Mouse (Mus musculus) megakaryocyte, adult 5-6 weeks (primary cell): ENCODE results near the gene Pip5k1b. TPM values are rescaled to one million over a fixed set of nuclear protein-coding genes. Genes with fewer than 3 reads are reported as not detected.

Experiments
- ATAC-seq: 2 replicates; pipeline ENCODE4 v1.8.0; 2016; ENCODE audit warnings: mild to moderate bottlenecking, inconsistent platforms; ENCODE audit not compliant: poor library complexity, severe bottlenecking
- total RNA-seq, 2 experiments: library from RNA; stranded (forward) in 1 of 2; stranded (reverse) in 1 of 2; fragments of 153-499, 151-499 nt in 1 of 2; fragments of 221-1000, 200-1000 nt in 1 of 2; gene quantifications; 2 replicates each; pipeline versions ENCODE4 v1.2.3 to v1.2.4; 2015 to 2017

The Pip5k1b gene
- total RNA-seq, 2 experiments from 2014 or later: 4.4 to 4.9 TPM

GRCm38 (mm10) chr19:24314676-24315075 lies 241.0 kb downstream of the Pip5k1b start:
- ATAC-seq: no peak

GRCm38 (mm10) chr19:24312556-24313342 lies 242.9 kb downstream of the Pip5k1b start:
- ATAC-seq: no peak

GRCm38 (mm10) chr19:24312046-24312445 lies 243.6 kb downstream of the Pip5k1b start:
- ATAC-seq: no peak

- ATAC-seq: no peak
Observed at GRCm38 (mm10) chr19:24308305-24308705, 247.4 kb downstream of the Pip5k1b start.

- no peak for ATAC-seq
Observed at GRCm38 (mm10) chr19:24307271-24308221, 248.1 kb downstream of the Pip5k1b start.

- no peak for ATAC-seq
Observed at GRCm38 (mm10) chr19:24306351-24306750, 249.3 kb downstream of the Pip5k1b start.

- ATAC-seq: no peak
Observed at GRCm38 (mm10) chr19:24302198-24302597, 253.5 kb downstream of the Pip5k1b start.

- ATAC-seq: no peak
Observed at GRCm38 (mm10) chr19:24301768-24302148, 253.9 kb downstream of the Pip5k1b start.

GRCm38 (mm10) chr19:24300994-24301767 lies 254.5 kb downstream of the Pip5k1b start:
- peak; percentile 94 for ATAC-seq

- no peak for ATAC-seq
Observed at GRCm38 (mm10) chr19:24293537-24293936, 262.1 kb downstream of the Pip5k1b start.

- peak; percentile 63 for ATAC-seq
Observed at GRCm38 (mm10) chr19:24284187-24284586, 271.5 kb downstream of the Pip5k1b start.

- ATAC-seq: peak; percentile 19; the same call in 1 of the 2 replicates
Observed at GRCm38 (mm10) chr19:24281288-24281980, 274.2 kb downstream of the Pip5k1b start.

- ATAC-seq: peak; percentile 57
Observed at GRCm38 (mm10) chr19:24280601-24281228, 275.0 kb downstream of the Pip5k1b start, which contains the start of gene Fxn. Fxn (minus strand) TSS chr19:24280605.

- ATAC-seq: peak; percentile 61
Observed at GRCm38 (mm10) chr19:24279706-24280600, 275.7 kb downstream of the Pip5k1b start.

- no peak for ATAC-seq
Observed at GRCm38 (mm10) chr19:24278859-24279258, 276.8 kb downstream of the Pip5k1b start.

GRCm38 (mm10) chr19:24274281-24274680 lies 281.4 kb downstream of the Pip5k1b start:
- no peak for ATAC-seq

GRCm38 (mm10) chr19:24271746-24272426 lies 283.8 kb downstream of the Pip5k1b start:
- peak; percentile 99 for ATAC-seq

GRCm38 (mm10) chr19:24271326-24271725 lies 284.3 kb downstream of the Pip5k1b start:
- ATAC-seq: no peak
